Mouse (Mus musculus) forebrain, embryonic 11.5 days (tissue): Measurements from ENCODE around the gene Rho. TPM values are rescaled to one million over a fixed set of nuclear protein-coding genes. Genes with fewer than 3 reads are reported as not detected.

Experiments used
- ATAC-seq: fragments of 200-750 bp; cut with Nextera tagmentation; replicated peaks from 2 replicates; pipeline ENCODE4 v1.8.0; 2017; ENCODE audit warnings: moderate TSS enrichment; ENCODE audit not compliant: low FRiP score
- DNase-seq: peaks from one replicate; pipeline ENCODE4 v3.0.0-alpha.2; 2017; ENCODE audit warnings: low spot score
- H3K27ac ChIP-seq: fragments of 300-500 bp; sonication (generic); 2 replicates; pipeline ENCODE4 v1.5.1; 2014; ENCODE audit warnings: low read depth, low read length
- H3K27me3 ChIP-seq: fragments of 300-500 bp; sonication (generic); 2 replicates; pipeline ENCODE4 v1.6.1; 2014; ENCODE audit warnings: mild to moderate bottlenecking, low read length, mixed read lengths; ENCODE audit not compliant: control insufficient read depth, insufficient read depth
- H3K36me3 ChIP-seq: fragments of 300-500 bp; sonication (generic); 2 replicates; pipeline ENCODE4 v1.6.1; 2014; ENCODE audit warnings: mild to moderate bottlenecking, low read length, moderate library complexity, mixed read lengths; ENCODE audit not compliant: control insufficient read depth, insufficient read depth
- H3K4me1 ChIP-seq: fragments of 300-500 bp; sonication (generic); replicated peaks from 2 replicates; pipeline ENCODE4 v1.6.1; 2014; ENCODE audit warnings: low read length, mixed read lengths; ENCODE audit not compliant: control insufficient read depth, insufficient read depth
- H3K4me2 ChIP-seq: fragments of 300-500 bp; sonication (generic); 2 replicates; pipeline ENCODE4 v1.6.1; 2014; ENCODE audit warnings: low read depth, mild to moderate bottlenecking, low read length, moderate library complexity, mixed read lengths; ENCODE audit not compliant: severe bottlenecking
- H3K4me3 ChIP-seq: fragments of 300-500 bp; sonication (generic); 2 replicates; pipeline ENCODE4 v1.5.1; 2014; ENCODE audit warnings: low read depth, low read length
- H3K9ac ChIP-seq: fragments of 300-500 bp; sonication (generic); 2 replicates; pipeline ENCODE4 v1.6.1; 2014; ENCODE audit warnings: low read length
- H3K9me3 ChIP-seq: fragments of 300-500 bp; sonication (generic); 2 replicates; pipeline ENCODE4 v1.6.1; 2016; ENCODE audit warnings: low read length, mixed read lengths; ENCODE audit not compliant: control insufficient read depth
- WGBS: fragments of 180-500 bp; shearing (Covaris S2); extraction: QIAGEN DNeasy Blood & Tissue Kit; methylation state at CpG from one replicate; pipeline ENCODE4 v1.1.7; 2014; 5-methylcytosine and 5-hydroxymethylcytosine counted together
- polyA plus RNA-seq: library from polyadenylated mRNA; unstranded; fragments of >200 nt; fragmentation: Nextera tagmentation; extraction: Ambion mirVana; gene quantifications from 2 replicates; pipeline ENCODE4 v1.2.1, GENCODE M21; 2014

Rho gene
- polyA plus RNA-seq, 1 experiment from 2014 or later, result 0.09 TPM

DNA sequence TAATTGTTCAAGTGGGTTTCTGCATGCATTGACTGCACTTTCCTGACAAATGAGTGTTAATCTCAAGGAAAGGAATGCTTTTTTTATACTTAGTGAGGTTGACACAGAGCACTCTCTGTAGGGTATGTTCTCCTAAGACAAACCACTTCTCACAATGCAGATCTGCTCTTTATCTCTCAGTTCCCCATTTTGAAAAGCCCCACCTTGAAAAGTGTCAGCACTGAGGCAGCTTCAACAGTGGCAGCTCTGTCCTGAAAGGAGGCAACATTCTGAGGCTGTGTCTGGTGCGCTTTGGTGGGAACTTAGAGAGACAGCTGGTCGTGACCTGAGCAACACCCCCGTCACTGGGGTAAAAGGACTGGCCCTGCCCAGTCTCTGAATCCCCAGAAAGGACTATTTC lies 22.5 kb upstream of the Rho start:
- ATAC-seq, result no peak
- H3K36me3 ChIP-seq, result no peaks in the 10 kb centered on the region
- H3K9ac ChIP-seq, result no peak overlapping the region
- no peak for DNase-seq
- no peak overlapping the region for H3K4me2 ChIP-seq
- no peak overlapping the region for H3K27ac ChIP-seq
- H3K4me3 ChIP-seq, result no peak overlapping the region
- peaks cover 2% of the 10 kb centered on the region; the same call in 1 of the 2 replicates for H3K4me1 ChIP-seq
- H3K9me3 ChIP-seq, result no peaks in the 10 kb centered on the region
- WGBS, result 74% methylated on average over 3 of the region's 3 CpGs
- H3K27me3 ChIP-seq, result no peaks in the 10 kb centered on the region

DNA sequence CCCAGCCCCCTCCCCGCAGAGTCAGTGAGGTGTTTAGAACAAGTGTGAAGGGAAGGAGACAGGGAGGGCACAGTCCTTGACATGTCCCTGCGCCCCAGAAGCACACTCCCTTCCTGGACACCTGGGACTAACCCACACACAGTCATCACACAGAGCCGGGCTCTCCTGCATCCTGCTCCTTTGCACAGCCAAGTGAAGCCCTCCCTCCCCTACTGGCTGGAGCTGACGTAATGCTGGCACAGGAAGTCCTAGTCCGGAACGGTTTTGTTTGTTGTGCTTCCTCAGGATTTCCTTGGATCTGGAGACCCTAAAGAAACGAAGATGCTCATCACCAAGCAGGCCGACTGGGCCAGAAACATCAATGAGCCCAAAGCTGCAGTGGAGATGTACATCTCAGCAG lies 21.6 kb upstream of the Rho start:
- Histone ChIP-seq H3K36me3 (no peaks in the 10 kb centered on the region), H3K9me3 (no peaks in the 10 kb centered on the region), H3K27ac (no peak overlapping the region), H3K9ac (no peak overlapping the region), H3K27me3 (no peaks in the 10 kb centered on the region), H3K4me3 (no peak overlapping the region), H3K4me1 (peaks cover 2% of the 10 kb centered on the region; the same call in 1 of the 2 replicates), H3K4me2 (no peak overlapping the region)
- no peak for DNase-seq
- no peak for ATAC-seq
- 84% methylated on average over 8 of the region's 8 CpGs for WGBS

DNA sequence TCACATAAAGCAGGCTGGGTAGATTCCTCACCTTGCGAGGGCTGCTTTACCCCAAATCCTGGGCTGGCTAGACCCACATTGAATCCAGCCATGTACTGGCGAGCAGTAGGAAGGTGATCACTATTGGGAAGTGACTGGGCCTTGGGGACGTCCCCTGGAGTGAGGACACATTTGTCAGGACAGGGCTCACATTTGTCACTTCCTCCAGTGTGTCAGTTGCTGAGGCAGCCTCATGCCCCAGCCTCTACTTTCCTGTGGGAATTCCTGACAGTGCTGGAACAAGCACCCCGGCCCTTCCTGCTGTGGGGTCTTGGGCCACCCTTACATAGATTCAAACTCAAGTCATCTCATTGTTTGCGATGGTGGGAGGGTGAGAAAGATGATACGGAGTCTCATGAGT lies 19.8 kb upstream of the Rho start:
- 87% methylated on average over 6 of the region's 6 CpGs for WGBS
- no peak for DNase-seq
- H3K27ac ChIP-seq, result no peak overlapping the region
- H3K27me3 ChIP-seq, result no peaks in the 10 kb centered on the region
- H3K4me3 ChIP-seq, result no peak overlapping the region
- H3K9ac ChIP-seq, result no peak overlapping the region
- ATAC-seq, result no peak
- H3K36me3 ChIP-seq, result no peaks in the 10 kb centered on the region
- no peak overlapping the region for H3K4me2 ChIP-seq
- H3K9me3 ChIP-seq, result no peaks in the 10 kb centered on the region
- peaks cover 3% of the 10 kb centered on the region; the same call in 1 of the 2 replicates for H3K4me1 ChIP-seq

DNA sequence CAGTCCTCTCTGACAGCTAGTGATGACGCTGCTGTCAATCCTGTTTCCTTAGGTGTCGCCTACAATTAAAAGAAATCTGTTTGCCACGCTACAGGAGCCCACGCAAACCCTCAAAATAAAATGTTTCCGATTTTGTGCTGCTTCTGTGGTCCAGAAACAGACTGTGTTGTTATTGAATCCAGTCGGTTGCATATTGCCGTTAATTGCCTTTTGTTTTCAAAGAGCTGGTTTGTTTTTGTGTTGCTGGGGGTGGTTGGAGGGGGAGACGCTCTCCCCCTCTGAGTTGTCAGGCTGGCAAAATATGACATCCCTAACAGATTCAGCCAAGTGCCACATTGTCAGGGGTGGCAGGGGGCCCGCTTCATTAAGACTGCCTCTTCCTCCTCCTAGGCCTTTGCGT lies 18.1 kb upstream of the Rho start:
- H3K36me3 ChIP-seq, result no peaks in the 10 kb centered on the region
- no peaks in the 10 kb centered on the region for H3K9me3 ChIP-seq
- DNase-seq (no peak), ATAC-seq (no peak)
- WGBS, result 84% methylated on average over 10 of the region's 10 CpGs
- H3K4me3 ChIP-seq, result no peak overlapping the region
- no peak overlapping the region for H3K4me2 ChIP-seq
- no peak overlapping the region for H3K9ac ChIP-seq
- H3K27ac ChIP-seq, result no peak overlapping the region
- no peaks in the 10 kb centered on the region for H3K27me3 ChIP-seq
- peaks cover 3% of the 10 kb centered on the region; the same call in 1 of the 2 replicates for H3K4me1 ChIP-seq

DNA sequence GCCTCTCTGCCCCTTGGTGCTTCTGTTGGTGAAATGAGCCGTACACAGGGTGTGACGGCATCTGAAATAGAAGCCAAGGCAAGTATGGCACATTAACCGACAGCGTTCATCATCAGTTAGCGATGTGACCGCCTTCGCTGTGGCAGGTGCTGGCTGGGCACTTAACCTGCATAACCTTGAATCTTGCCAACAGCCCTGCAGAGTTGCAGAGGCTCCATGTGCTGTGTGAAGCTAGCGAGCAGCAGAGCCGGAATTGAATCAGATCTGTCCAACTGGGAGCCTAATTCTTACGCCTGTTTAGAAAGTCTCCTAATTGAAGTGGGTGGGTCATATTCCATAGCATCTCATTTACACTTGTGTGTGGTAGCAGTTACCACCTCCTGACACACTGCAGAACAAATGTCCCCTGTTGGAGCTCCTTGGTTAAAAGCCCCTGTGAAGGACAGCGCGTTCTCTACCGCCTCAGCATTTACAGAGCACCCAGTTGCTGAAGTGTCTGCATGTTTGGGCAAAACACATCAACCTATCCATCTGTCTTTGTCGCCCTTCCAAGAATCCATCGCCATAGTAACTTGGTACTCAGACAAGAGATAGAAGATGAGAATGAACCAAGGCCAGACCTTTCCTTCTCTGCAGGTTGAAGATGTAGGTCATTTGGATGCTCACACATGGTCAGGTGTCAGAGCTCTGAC lies 16.9 kb upstream of the Rho start:
- H3K4me2 ChIP-seq, result no peak overlapping the region
- no peak overlapping the region for H3K27ac ChIP-seq
- H3K4me1 ChIP-seq, result 0 out of 2 replicates have a peak, but pooled peaks cover 2% of the 10 kb centered on the region
- WGBS, result 84% methylated on average over 15 of the region's 15 CpGs
- H3K4me3 ChIP-seq, result no peak overlapping the region
- no peaks in the 10 kb centered on the region for H3K9me3 ChIP-seq
- ATAC-seq (no peak), DNase-seq (no peak)
- no peaks in the 10 kb centered on the region for H3K27me3 ChIP-seq
- H3K36me3 ChIP-seq, result no peaks in the 10 kb centered on the region
- H3K9ac ChIP-seq, result no peak overlapping the region

DNA sequence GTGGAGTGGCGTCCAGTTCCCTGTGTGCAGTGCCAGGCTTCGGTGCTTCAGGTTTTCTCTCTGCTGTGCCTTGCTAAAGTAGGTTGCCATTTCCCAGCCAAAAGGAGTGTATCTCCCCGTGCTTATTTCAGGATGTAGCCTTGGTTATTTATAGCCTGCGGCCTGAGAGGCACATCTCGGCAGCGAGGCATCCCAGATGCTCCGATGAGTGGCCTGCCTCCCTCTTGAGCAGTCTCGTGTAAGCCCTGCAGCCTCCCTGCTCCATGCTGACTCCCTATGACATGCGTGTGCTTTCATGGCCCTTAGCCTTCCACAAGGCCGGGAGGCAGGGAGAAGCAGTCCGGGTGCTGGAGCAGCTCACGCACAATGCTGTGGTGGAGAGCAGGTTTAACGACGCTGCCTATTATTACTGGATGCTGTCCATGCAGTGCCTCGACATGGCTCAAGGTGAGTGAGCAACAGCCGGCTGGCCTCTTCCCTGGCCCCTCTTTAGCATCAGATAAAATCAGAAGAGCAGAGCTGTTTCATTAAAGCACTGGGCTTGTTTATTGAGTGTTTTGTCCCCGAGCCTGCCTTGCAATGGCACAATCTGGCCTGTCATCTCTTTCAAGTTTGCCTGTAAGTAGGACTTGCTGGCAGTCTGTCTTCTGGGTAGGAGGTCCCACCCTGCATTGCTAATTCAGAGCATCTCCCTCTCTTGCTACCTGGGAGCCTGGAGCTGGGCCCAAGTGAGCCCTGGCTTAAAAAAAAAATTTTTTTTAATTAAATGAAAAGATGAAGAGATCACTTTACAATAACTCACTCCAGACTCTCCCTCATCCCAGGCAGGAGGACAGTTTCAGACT lies 15.7 kb upstream of the Rho start:
- no peaks in the 10 kb centered on the region for H3K27me3 ChIP-seq
- ATAC-seq, result no peak
- 84% methylated on average over 17 of the region's 17 CpGs for WGBS

DNA sequence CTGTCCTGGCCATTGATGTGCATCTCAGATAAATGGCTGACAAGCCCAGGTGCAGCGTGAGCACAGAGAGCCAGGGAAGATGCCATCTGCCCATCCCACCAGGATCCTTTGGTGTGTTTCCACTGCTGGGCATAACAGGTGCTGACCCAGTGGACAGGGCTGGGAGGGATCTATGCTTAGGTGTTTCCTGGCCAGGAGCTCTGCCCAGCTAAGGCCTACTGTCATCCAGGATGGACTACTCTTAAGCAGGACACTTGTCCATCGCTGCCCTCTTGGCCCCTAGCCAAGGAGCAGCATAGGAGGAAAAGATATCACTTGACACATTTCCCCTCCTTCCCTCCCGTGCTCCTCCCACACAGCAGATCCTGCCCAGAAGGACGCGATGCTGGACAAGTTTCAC lies 14.9 kb upstream of the Rho start:
- H3K4me3 ChIP-seq, result no peak overlapping the region
- no peak overlapping the region for H3K9ac ChIP-seq
- no peaks in the 10 kb centered on the region for H3K9me3 ChIP-seq
- H3K27ac ChIP-seq, result no peak overlapping the region
- 91% methylated on average over 5 of the region's 5 CpGs for WGBS
- H3K27me3 ChIP-seq, result no peaks in the 10 kb centered on the region
- ATAC-seq, result no peak
- H3K36me3 ChIP-seq, result no peaks in the 10 kb centered on the region
- 0 out of 2 replicates have a peak, but pooled peaks cover 2% of the 10 kb centered on the region for H3K4me1 ChIP-seq
- no peak for DNase-seq
- H3K4me2 ChIP-seq, result no peak overlapping the region

More for the DNA sequence above, 15.7 kb upstream of the Rho start:
- Histone ChIP-seq H3K4me3 (no peak overlapping the region), H3K36me3 (no peaks in the 10 kb centered on the region), H3K4me1 (0 out of 2 replicates have a peak, but pooled peaks cover 2% of the 10 kb centered on the region), H3K9ac (no peak overlapping the region), H3K4me2 (no peak overlapping the region), H3K27ac (no peak overlapping the region), H3K9me3 (no peaks in the 10 kb centered on the region)
- DNase-seq, result no peak

DNA sequence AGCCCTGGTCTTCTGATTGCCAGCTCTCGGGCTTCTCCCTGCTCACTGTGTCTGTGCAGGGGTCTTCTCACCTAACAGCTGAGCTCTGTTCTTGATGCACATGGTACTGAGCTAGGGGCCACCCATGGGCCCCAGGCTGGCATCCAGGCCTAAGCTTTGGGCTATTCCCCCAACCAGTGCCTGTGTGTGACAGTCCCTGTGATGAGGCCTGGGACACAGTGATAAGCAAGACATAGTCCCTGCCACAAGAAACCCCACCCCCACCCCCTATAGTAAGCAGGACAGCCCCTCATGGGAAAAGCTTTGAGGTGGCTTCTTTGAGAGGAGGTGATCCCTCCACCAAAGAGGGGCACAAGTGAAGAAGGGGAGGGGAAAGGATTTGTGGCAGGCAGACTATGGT lies 12.9 kb upstream of the Rho start:
- H3K36me3 ChIP-seq, result no peaks in the 10 kb centered on the region
- no peak overlapping the region for H3K27ac ChIP-seq
- H3K4me3 ChIP-seq, result no peak overlapping the region
- ATAC-seq (no peak), DNase-seq (no peak)
- no peaks in the 10 kb centered on the region for H3K27me3 ChIP-seq
- 0 out of 2 replicates have a peak, but pooled peaks cover 2% of the 10 kb centered on the region for H3K4me1 ChIP-seq
- H3K9me3 ChIP-seq, result no peaks in the 10 kb centered on the region
- H3K4me2 ChIP-seq, result no peak overlapping the region
- WGBS, result 75% methylated on average over 1 of the region's 1 CpGs
- no peak overlapping the region for H3K9ac ChIP-seq
